Mouse (Mus musculus): ENCODE measurements around the gene Zfp658. TPM values are rescaled to one million over a fixed set of nuclear protein-coding genes. Genes with fewer than 3 reads are reported as not detected.

Gene Zfp658
- polyA plus RNA-seq, 1 experiment from 2014 or later = 2.0 TPM

- Histone ChIP-seq H3K9ac (ENCODE audit: low read length) (no peak overlapping the region), H3K9me3 (replicated peaks; ENCODE audit: control insufficient read depth, low read length) (no peaks in the 10 kb centered on the region), H3K36me3 (ENCODE audit: control insufficient read depth, insufficient read depth) (no peaks in the 10 kb centered on the region), H3K27ac (ENCODE audit: low read length) (no peak overlapping the region), H3K27me3 (ENCODE audit: control insufficient read depth, insufficient read depth, low read length) (0 out of 2 replicates have a peak, but pooled peaks cover 4% of the 10 kb centered on the region), H3K4me1 (ENCODE audit: control insufficient read depth, insufficient read depth, low read length) (peaks cover 6% of the 10 kb centered on the region; the same call in 1 of the 2 replicates), H3K4me3 (ENCODE audit: low read length) (no peak overlapping the region), H3K4me2 (ENCODE audit: low read depth, low read length) (no peak overlapping the region)
- no peak for ATAC-seq (replicated peaks; ENCODE audit: extremely low read depth, insufficient read depth, low FRiP score)
- 69% methylated on average over 7 of the region's 7 CpGs for WGBS
Measured at GRCm38 (mm10) chr7:43608316-43608824, 46.3 kb downstream of the Zfp658 start.

GRCm38 (mm10) chr7:43613816-43614551 is 51.9 kb downstream of the Zfp658 start:
- H3K36me3 ChIP-seq (ENCODE audit: control insufficient read depth, insufficient read depth) = no peaks in the 10 kb centered on the region
- WGBS = 83% methylated on average over 14 of the region's 14 CpGs
- H3K9ac ChIP-seq (ENCODE audit: low read length) = no peak overlapping the region
- no peak for ATAC-seq (replicated peaks; ENCODE audit: extremely low read depth, insufficient read depth, low FRiP score)
- H3K27ac ChIP-seq (ENCODE audit: low read length) = no peak overlapping the region
- H3K27me3 ChIP-seq (ENCODE audit: control insufficient read depth, insufficient read depth, low read length) = no peaks in the 10 kb centered on the region
- H3K4me1 ChIP-seq (ENCODE audit: control insufficient read depth, insufficient read depth, low read length) = no peaks in the 10 kb centered on the region
- H3K4me2 ChIP-seq (ENCODE audit: low read depth, low read length) = no peak overlapping the region
- no peak overlapping the region for H3K4me3 ChIP-seq (ENCODE audit: low read length)
- H3K9me3 ChIP-seq (replicated peaks; ENCODE audit: control insufficient read depth, low read length) = no peaks in the 10 kb centered on the region

GRCm38 (mm10) chr7:43622927-43623326 is 60.9 kb downstream of the Zfp658 start:
- Histone ChIP-seq H3K9ac (ENCODE audit: low read length) (no peak overlapping the region), H3K9me3 (replicated peaks; ENCODE audit: control insufficient read depth, low read length) (no peaks in the 10 kb centered on the region), H3K27me3 (ENCODE audit: control insufficient read depth, insufficient read depth, low read length) (no peaks in the 10 kb centered on the region), H3K4me1 (ENCODE audit: control insufficient read depth, insufficient read depth, low read length) (no peaks in the 10 kb centered on the region), H3K4me2 (ENCODE audit: low read depth, low read length) (no peak overlapping the region), H3K36me3 (ENCODE audit: control insufficient read depth, insufficient read depth) (no peaks in the 10 kb centered on the region), H3K4me3 (ENCODE audit: low read length) (no peak overlapping the region), H3K27ac (ENCODE audit: low read length) (no peak overlapping the region)
- no peak for ATAC-seq (replicated peaks; ENCODE audit: extremely low read depth, insufficient read depth, low FRiP score)
- WGBS = 68% methylated on average over 7 of the region's 7 CpGs

- Histone ChIP-seq H3K27me3 (ENCODE audit: control insufficient read depth, insufficient read depth, low read length) (no peaks in the 10 kb centered on the region), H3K9me3 (replicated peaks; ENCODE audit: control insufficient read depth, low read length) (no peaks in the 10 kb centered on the region), H3K4me3 (ENCODE audit: low read length) (no peak overlapping the region), H3K9ac (ENCODE audit: low read length) (no peak overlapping the region), H3K27ac (ENCODE audit: low read length) (no peak overlapping the region), H3K4me2 (ENCODE audit: low read depth, low read length) (no peak overlapping the region), H3K36me3 (ENCODE audit: control insufficient read depth, insufficient read depth) (no peaks in the 10 kb centered on the region), H3K4me1 (ENCODE audit: control insufficient read depth, insufficient read depth, low read length) (no peaks in the 10 kb centered on the region)
- ATAC-seq (replicated peaks; ENCODE audit: extremely low read depth, insufficient read depth, low FRiP score) = no peak
- 16% methylated on average over 10 of the region's 10 CpGs for WGBS
Measured at GRCm38 (mm10) chr7:43623819-43624218, 61.8 kb downstream of the Zfp658 start.

Other genes with a start within 250 kb of the Zfp658 start
- gene Zfp715, start 249.0 kb upstream of the Zfp658 start, polyA plus RNA-seq (2015; fragmentation: Nextera tagmentation; extraction: Ambion mirVana) = 10.6 and 12.2 TPM in 2 replicates
- 0.24 and 0.28 TPM in 2 replicates for gene Siglecf, start 210.9 kb upstream of the Zfp658 start, polyA plus RNA-seq (2015; fragmentation: Nextera tagmentation; extraction: Ambion mirVana)
- 0.17 TPM in 2 replicates for gene Siglecg, start 154.1 kb upstream of the Zfp658 start, polyA plus RNA-seq (2015; fragmentation: Nextera tagmentation; extraction: Ambion mirVana)
- not detected in 2 replicates for gene Lim2, start 134.6 kb upstream of the Zfp658 start, polyA plus RNA-seq (2015; fragmentation: Nextera tagmentation; extraction: Ambion mirVana)
- 11.6 and 20.9 TPM in 2 replicates for gene Nkg7, start 125.2 kb upstream of the Zfp658 start, polyA plus RNA-seq (2015; fragmentation: Nextera tagmentation; extraction: Ambion mirVana)
- not detected in 2 replicates for gene Cldnd2, start 121.5 kb upstream of the Zfp658 start, polyA plus RNA-seq (2015; fragmentation: Nextera tagmentation; extraction: Ambion mirVana)
- gene Etfb, start 118.2 kb upstream of the Zfp658 start, polyA plus RNA-seq (2015; fragmentation: Nextera tagmentation; extraction: Ambion mirVana) = 803 and 831 TPM in 2 replicates
- gene Gm45233, start 118.1 kb upstream of the Zfp658 start, polyA plus RNA-seq (2015; fragmentation: Nextera tagmentation; extraction: Ambion mirVana) = 0.18 and 0.97 TPM in 2 replicates
- gene Vsig10l, start 99.1 kb upstream of the Zfp658 start, polyA plus RNA-seq (2015; fragmentation: Nextera tagmentation; extraction: Ambion mirVana) = 3.4 and 4.2 TPM in 2 replicates
- gene Iglon5, start 72.2 kb upstream of the Zfp658 start, polyA plus RNA-seq (2015; fragmentation: Nextera tagmentation; extraction: Ambion mirVana) = 0.06 TPM in 1 of 2 replicates, not detected in the other
- gene 4931406B18Rik, start 56.3 kb upstream of the Zfp658 start, polyA plus RNA-seq (2015; fragmentation: Nextera tagmentation; extraction: Ambion mirVana) = not detected in 2 replicates
- gene Cd33, start 17.8 kb upstream of the Zfp658 start, polyA plus RNA-seq (2015; fragmentation: Nextera tagmentation; extraction: Ambion mirVana) = 0.51 and 0.85 TPM in 2 replicates
- 7.4 TPM in 2 replicates for gene Zfp719, start 17.4 kb downstream of the Zfp658 start, polyA plus RNA-seq (2015; fragmentation: Nextera tagmentation; extraction: Ambion mirVana)
- gene Zfp819, start 44.9 kb downstream of the Zfp658 start, polyA plus RNA-seq (2015; fragmentation: Nextera tagmentation; extraction: Ambion mirVana) = not detected in 2 replicates
- gene Ceacam18, start 72.5 kb downstream of the Zfp658 start, polyA plus RNA-seq (2015; fragmentation: Nextera tagmentation; extraction: Ambion mirVana) = 0.09 TPM in 1 of 2 replicates, not detected in the other
- 0.62 and 0.71 TPM in 2 replicates for gene Siglece, start 97.9 kb downstream of the Zfp658 start, polyA plus RNA-seq (2015; fragmentation: Nextera tagmentation; extraction: Ambion mirVana)
- gene Ctu1, start 109.8 kb downstream of the Zfp658 start, polyA plus RNA-seq (2015; fragmentation: Nextera tagmentation; extraction: Ambion mirVana) = 7.2 and 7.6 TPM in 2 replicates
- gene Klk14, start 128.2 kb downstream of the Zfp658 start, polyA plus RNA-seq (2015; fragmentation: Nextera tagmentation; extraction: Ambion mirVana) = not detected in 2 replicates
- 0.17 and 0.45 TPM in 2 replicates for gene Klk13, start 150.3 kb downstream of the Zfp658 start, polyA plus RNA-seq (2015; fragmentation: Nextera tagmentation; extraction: Ambion mirVana)
- not detected in 2 replicates for gene Klk12, start 206.6 kb downstream of the Zfp658 start, polyA plus RNA-seq (2015; fragmentation: Nextera tagmentation; extraction: Ambion mirVana)
- gene Klk11, start 212.3 kb downstream of the Zfp658 start, polyA plus RNA-seq (2015; fragmentation: Nextera tagmentation; extraction: Ambion mirVana) = 0.19 and 0.25 TPM in 2 replicates
- 1.6 and 1.7 TPM in 2 replicates for gene Klk10, start 218.8 kb downstream of the Zfp658 start, polyA plus RNA-seq (2015; fragmentation: Nextera tagmentation; extraction: Ambion mirVana)
- gene Klk9, start 229.6 kb downstream of the Zfp658 start, polyA plus RNA-seq (2015; fragmentation: Nextera tagmentation; extraction: Ambion mirVana) = 0.09 and 0.10 TPM in 2 replicates
- gene Klk8, start 235.3 kb downstream of the Zfp658 start, polyA plus RNA-seq (2015; fragmentation: Nextera tagmentation; extraction: Ambion mirVana) = 22.1 and 23.0 TPM in 2 replicates
- gene Klk7, start 249.0 kb downstream of the Zfp658 start, polyA plus RNA-seq (2015; fragmentation: Nextera tagmentation; extraction: Ambion mirVana) = 0.12 TPM in 1 of 2 replicates, not detected in the other

Data from heart, embryonic 16.5 days (tissue).